Mouse (Mus musculus) brain, adult 2 months (tissue): ENCODE measurements at regions not wholly inside any gene's neighbourhood (a gene's known extent, or its start where the extent isn't known, plus 50 kb on each side); places are given as distances from the start of the nearest gene placed in this dataset.
"Not testable (repeated sequence)": the region's sequence is repeated elsewhere in the genome, so short reads cannot be mapped to it uniquely, and the experiment has no call there.

Experiments
- DNase-seq: peaks from one replicate; pipeline ENCODE4 v3.0.0; 2011; ENCODE audit warnings: low read depth, low spot score

DNA sequence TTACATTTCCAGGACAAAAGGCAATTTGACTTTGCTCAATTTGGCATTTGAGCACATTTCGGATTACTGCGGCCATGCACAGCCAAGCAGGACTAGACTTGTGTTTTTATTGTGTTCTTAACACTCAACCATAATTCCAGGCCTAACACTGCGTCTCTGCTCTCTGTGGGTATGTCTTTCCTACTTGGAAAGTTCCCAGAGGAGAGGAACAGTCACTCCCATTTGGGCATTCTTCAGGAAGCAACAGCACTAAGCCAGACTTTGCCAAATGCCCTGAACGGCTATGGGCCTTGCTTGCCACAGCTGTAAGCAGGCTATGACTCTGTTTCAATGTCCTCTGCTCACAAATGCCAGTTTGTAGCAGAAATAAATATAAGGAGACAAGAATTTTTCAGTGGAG lies 56.5 kb upstream of the Pdk3 start:
- peak; percentile 14 for DNase-seq

DNA sequence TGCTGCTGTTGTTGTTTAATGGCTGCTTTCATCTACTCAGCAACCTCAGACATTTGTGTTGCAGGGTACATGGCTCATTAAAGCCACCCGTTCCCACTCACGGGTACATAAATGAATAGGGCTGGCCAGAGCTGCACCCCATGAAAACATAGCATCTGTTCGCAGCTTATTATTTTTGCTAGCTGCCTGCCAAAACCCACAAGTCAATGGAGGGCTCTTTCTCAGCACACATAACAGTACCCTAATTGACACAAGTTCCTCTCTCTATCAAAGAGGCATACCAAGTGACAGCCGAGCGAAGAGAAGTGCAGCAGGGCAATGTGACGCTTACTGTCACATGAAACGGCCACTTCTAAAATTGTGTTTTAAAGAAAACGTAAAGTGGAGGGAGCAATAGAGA lies 57.0 kb upstream of the Pdk3 start:
- no peak for DNase-seq

DNA sequence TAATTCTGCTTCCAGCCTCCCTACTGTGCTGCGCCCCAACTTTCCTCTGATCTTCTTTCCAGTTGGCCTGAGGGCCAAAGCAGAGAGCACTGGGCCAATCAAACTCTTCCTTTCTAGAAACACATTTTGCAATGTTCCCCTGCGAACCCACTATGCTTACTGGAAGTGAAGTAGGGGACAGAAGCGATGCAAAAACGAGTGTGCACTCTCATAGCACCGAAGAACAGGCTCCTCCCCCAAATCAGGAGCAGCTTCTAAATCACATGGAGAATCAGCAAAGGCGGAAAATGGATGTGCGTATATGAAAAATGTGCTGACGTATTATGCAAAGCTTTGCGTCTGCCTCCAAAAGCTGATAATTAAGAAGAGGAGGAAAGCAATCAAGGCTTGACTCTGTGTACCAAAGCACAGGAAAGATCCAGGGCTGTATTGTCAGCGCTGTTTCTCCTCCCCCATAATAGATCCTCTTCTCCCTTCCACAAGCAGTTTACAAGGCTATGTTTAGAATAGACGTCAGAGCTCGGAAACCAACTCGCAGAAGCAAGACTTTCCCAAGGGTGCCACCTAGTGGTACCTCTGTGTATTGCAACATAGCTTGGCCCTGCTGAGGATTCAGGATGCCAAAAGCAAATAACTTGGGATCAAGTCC lies 57.5 kb upstream of the Pdk3 start:
- peak; percentile 91 for DNase-seq

DNA sequence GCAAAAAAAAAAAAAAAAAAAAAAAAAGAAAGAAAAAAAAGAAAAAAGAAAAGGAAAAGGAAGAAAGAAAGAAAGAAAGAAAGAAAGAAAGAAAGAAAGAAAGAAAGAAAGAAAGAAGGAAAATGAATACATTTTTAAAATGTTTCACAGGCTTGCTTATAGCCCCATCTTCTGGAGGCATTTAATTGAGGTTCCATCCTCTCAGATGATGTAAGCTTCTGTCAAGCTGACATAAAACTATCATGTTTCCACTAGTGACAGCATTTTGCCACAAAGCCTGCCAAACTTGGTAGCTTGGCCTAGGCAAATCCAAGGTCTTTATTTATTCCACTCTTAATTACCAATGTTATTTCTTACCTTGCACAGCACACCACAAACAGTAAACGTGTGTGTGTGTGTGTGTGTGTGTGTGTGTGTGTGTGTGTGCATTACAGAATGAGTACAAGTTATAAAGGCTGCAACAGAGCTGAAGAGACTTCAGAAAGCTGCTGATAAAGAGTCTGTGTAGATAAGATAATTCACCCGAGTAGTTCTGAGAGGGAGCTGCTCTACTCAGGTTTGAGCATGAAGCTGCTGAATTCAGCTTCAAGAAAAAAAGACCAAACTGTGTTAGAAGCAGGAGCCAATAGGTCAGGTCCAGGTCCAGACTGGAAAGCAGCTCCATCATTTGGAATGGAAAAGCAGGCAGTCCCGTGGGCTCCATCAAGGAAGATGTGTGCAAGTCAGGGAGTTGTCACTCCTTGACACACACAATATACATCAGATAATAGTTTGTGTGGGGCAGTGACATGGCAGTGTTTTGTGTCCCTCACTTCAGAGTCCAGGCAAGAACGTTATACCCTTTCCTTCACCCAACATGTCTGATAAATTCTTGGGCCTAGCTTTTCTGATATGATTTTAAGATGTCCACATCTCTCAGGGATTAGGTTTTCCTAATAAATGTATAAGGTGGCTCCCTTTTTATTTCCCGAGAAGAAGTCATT lies 65.1 kb upstream of the Pdk3 start:
- no peak for DNase-seq

DNA sequence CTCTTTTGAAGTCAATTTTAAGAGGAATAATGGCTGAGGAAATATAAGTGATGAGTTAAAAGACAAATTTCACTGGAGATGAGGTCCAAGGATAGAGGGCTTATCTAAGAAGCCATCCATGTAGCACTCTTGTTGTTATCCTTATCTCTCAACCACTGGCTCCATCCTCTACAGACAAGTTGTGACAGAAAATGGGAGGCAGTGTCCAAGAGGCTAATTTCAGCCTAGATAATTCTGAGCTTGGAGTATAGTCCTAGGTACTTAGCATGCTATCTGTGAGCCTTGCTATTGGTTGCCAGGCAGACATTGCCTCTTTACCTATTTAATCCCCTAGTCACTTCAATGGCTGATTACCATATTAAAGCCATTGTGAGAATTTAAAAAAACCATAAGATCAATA lies 65.2 kb upstream of the AU015836 start:
- DNase-seq = no peak

DNA sequence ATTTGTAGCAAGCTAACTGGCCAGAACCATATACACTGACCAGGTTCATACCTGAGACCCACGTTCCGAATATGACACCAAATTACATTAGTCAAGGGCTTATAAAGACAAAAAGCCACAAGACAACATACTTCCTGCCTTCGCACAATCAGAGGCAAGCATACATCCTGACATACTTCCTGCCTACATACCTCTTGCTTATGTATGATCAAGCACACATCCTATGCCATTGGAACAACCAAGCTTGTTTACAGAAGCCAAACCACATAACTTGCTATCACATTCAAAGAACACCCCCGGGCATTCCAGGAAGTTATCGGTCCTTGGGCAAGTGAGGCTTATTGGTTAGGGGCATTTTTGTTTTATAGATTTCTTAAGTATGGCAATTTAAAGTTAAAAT lies 62.9 kb upstream of the AU015836 start:
- DNase-seq = no peak

DNA sequence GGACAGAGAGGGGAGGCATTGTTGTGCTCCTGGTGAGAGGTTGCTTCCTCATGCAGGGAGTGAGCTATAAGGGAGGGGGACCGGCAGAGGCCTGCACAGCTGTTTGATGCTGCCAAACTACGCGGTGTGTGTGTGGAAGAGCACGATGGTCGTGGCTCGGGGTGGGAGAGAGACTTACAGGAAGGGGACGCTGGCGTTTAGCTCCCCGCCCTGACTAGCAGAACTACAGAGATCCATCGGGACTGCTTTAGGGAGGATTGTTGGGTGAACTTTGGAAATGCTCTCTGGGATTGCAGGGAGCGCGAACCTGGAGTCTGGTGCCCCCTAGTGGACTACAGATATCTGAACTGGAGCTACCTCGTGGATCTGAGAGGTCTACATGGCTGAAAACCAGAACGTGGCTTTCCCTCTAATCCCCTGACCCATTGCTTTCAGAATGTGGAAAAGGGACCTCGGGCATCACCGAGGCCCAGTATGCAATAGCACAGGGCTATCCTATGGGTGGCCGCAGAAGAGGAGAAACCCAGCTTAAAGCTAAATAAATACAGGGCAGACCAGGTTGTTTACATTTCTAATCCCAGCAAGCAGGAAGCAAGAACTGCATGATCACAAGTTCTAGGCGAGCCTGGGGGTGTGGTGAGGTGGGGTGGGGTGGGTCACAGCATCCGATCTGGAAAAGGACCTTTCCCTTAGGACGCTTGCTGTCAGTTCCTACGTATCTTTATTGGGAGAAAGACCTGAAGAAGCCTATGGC lies 57.2 kb upstream of the AU015836 start:
- DNase-seq = peak; percentile 68

DNA sequence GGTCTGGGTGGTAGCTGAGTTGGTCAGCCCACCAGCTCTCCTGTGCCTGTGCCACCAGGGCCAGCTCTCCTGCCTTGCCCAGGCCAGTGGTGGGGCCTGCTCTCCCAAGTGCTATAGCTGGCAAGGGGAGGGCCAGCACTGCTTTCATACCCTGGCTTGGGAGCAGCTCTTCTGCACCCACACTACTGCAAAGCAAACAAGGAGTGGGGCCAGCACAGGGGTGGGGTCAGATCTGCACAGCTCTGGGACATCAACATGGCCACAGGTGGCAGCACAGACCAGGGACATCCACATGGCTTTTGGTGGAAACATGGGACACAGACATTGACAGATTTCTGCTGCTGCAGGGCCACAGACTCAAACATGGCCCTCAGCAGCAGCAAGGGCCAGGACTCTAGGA lies 52.9 kb upstream of the AU015836 start:
- DNase-seq = no peak

DNA sequence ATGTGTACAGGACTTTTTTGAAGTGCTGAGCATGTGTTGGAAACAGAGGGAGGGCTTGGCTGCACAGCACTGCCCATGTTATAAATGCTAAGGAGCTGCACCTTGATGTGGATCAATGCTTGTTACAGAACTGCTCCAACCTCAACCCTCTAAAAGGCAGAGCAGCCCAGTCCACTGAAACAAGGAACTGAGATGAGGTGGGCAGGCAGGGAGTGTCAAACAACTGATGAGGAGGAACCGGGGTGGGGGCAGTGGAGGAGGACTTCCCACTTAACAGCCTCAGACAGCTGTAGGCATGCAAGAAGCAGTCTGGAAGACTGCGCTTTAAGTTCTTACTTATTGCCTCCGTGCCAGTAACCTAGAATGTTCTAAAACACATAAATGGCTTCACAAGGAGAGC lies 51.1 kb upstream of the AU015836 start:
- not testable (repeated sequence) for DNase-seq
